Comparison of ENCODE assay signal across 24 mouse cellular contexts in genomic region chr6:29726576-29727200, GRCm38 (mm10).
"Had no signal": no experiment of that assay in that cellular context is flagged by ENCODE, and none has a peak within 500 bp of the region (broad histone marks: within the 10 kb centered on the region; RNA-seq: fewer than 3 reads in every experiment).

No protein-coding gene starts in this region.

- H3K36me3 ChIP-seq: intestine, embryonic 15.5 days; limb, embryonic 12.5 days; limb, embryonic 15.5 days; midbrain, embryonic 15.5 days; neural tube, embryonic 12.5 days; neural tube, embryonic 15.5 days had no signal

- H3K4me2 ChIP-seq: intestine, embryonic 15.5 days; limb, embryonic 12.5 days; limb, embryonic 15.5 days; liver, embryonic 11.5 days; midbrain, embryonic 11.5 days; midbrain, embryonic 15.5 days; neural tube, embryonic 12.5 days; neural tube, embryonic 15.5 days had no signal

- ATAC-seq: intestine, embryonic 15.5 days; liver, postnatal 0 days; midbrain, embryonic 15.5 days had no signal

- DNase-seq: kidney, adult 11 months; kidney, adult 9 months; kidney, postnatal 25 days; layer of hippocampus, postnatal 36 days; left cerebral cortex, postnatal 4 days; liver, postnatal 0 days; lung, postnatal 4 days; right cerebral cortex, adult 18-20 months; right cerebral cortex, postnatal 14 days; right cerebral cortex, postnatal 4 days; thymus, adult 2 months; thymus, postnatal 14 days; thymus, postnatal 4 days had no signal

- H3K4me3 ChIP-seq: intestine, embryonic 15.5 days; left cerebral cortex, adult 2 months; limb, embryonic 12.5 days; limb, embryonic 15.5 days; midbrain, embryonic 15.5 days; neural tube, embryonic 12.5 days; neural tube, embryonic 15.5 days had no signal

- H3K27me3 ChIP-seq: intestine, embryonic 15.5 days; limb, embryonic 12.5 days; limb, embryonic 15.5 days; midbrain, embryonic 15.5 days; neural tube, embryonic 12.5 days; neural tube, embryonic 15.5 days had no signal

- H3K4me1 ChIP-seq: intestine, embryonic 15.5 days; limb, embryonic 12.5 days; limb, embryonic 15.5 days; midbrain, embryonic 15.5 days; neural tube, embryonic 12.5 days; neural tube, embryonic 15.5 days had no signal

- H3K9me3 ChIP-seq: intestine, embryonic 15.5 days; limb, embryonic 12.5 days; limb, embryonic 15.5 days; midbrain, embryonic 15.5 days; neural tube, embryonic 12.5 days; neural tube, embryonic 15.5 days had no signal

- H3K27ac ChIP-seq: intestine, embryonic 15.5 days; left cerebral cortex, adult 2 months; limb, embryonic 12.5 days; limb, embryonic 15.5 days; liver, embryonic 14.5 days; midbrain, embryonic 15.5 days; neural tube, embryonic 12.5 days; neural tube, embryonic 15.5 days; stomach, postnatal 0 days had no signal

- H3K9ac ChIP-seq: intestine, embryonic 15.5 days; limb, embryonic 12.5 days; limb, embryonic 15.5 days; liver, embryonic 14.5 days; liver, postnatal 0 days; midbrain, embryonic 15.5 days; neural tube, embryonic 12.5 days; neural tube, embryonic 15.5 days had no signal
